Mouse (Mus musculus) C2C12 (cell line): Measurements from ENCODE around the gene Olfr697. TPM values are rescaled to one million over a fixed set of nuclear protein-coding genes. Genes with fewer than 3 reads are reported as not detected.

Experiments
- H3K27me3 ChIP-seq: one replicate; pipeline ENCODE4 v1.6.1; 2011; ENCODE audit not compliant: control insufficient read depth, insufficient read depth, insufficient read length
- H3K36me3 ChIP-seq: one replicate; pipeline ENCODE4 v1.6.1; 2011; ENCODE audit not compliant: control insufficient read depth, insufficient read depth
- H3K4me3 ChIP-seq: one replicate; pipeline ENCODE4 v1.5.1; 2011; ENCODE audit warnings: mild to moderate bottlenecking, control low read depth; ENCODE audit not compliant: poor library complexity, insufficient read depth, severe bottlenecking
- H3K79me2 ChIP-seq: one replicate; pipeline ENCODE4 v1.6.1; 2011; ENCODE audit not compliant: control insufficient read depth, insufficient read depth
- H3K79me3 ChIP-seq: one replicate; pipeline ENCODE4 v1.6.1; 2011; ENCODE audit warnings: low read depth, control low read depth
- H3ac ChIP-seq: one replicate; pipeline ENCODE3; 2011; ENCODE audit warnings: low read depth; ENCODE audit not compliant: control insufficient read depth, insufficient read length
- CEBPB ChIP-seq: IDR thresholded peaks from one replicate; pipeline ENCODE4 v1.6.1; 2011; ENCODE audit warnings: low read depth, mild to moderate bottlenecking, control low read depth, moderate library complexity
- FOSL1 ChIP-seq: IDR thresholded peaks from one replicate; pipeline ENCODE4 v1.8.0; 2011; ENCODE audit warnings: mild to moderate bottlenecking, low read length; ENCODE audit not compliant: poor library complexity, insufficient read depth, severe bottlenecking
- MAX ChIP-seq: IDR thresholded peaks from one replicate; pipeline ENCODE4 v1.6.1; 2011; ENCODE audit warnings: mild to moderate bottlenecking, control low read depth
- MYOD1 ChIP-seq: IDR thresholded peaks from one replicate; pipeline ENCODE4 v1.6.1; 2011; ENCODE audit warnings: low read depth; ENCODE audit not compliant: control insufficient read depth, insufficient read length
- USF1 ChIP-seq: IDR thresholded peaks from one replicate; pipeline ENCODE4 v1.6.1; 2011; ENCODE audit warnings: low read depth, mild to moderate bottlenecking, control low read depth, moderate library complexity
- polyA plus RNA-seq: library from polyadenylated mRNA; unstranded; fragments of >200 nt; fragmentation: generic; extraction: Trizol; gene quantifications from one replicate; pipeline ENCODE4 v1.2.1, GENCODE M21; 2012; ENCODE audit warnings: missing spikeins

The Olfr697 gene
- polyA plus RNA-seq, 1 experiment, result not detected

GRCm38 (mm10) chr7:106691714-106692113 lies 50.5 kb downstream of the Olfr697 start, which contains the start of gene Olfr694:
Gene Olfr694 (minus strand): TSS chr7:106691814.
- H3K36me3 ChIP-seq, result no peaks in the 10 kb centered on the region
- no peak within 1 kb of the TSS for H3ac ChIP-seq
- no peaks in the 10 kb centered on the region for H3K79me2 ChIP-seq
- no peaks in the 10 kb centered on the region for H3K79me3 ChIP-seq
- H3K27me3 ChIP-seq, result no peaks in the 10 kb centered on the region
- no peak within 1 kb of the TSS for H3K4me3 ChIP-seq
- TF ChIP-seq FOSL1 (no peak), CEBPB (no peak), MYOD1 (no peak), MAX (no peak), USF1 (no peak)

Other genes with a start within 250 kb of the Olfr697 start
- not detected for gene Olfr693, start 61.9 kb downstream of the Olfr697 start, polyA plus RNA-seq
- not detected for gene Olfr694, start 50.6 kb downstream of the Olfr697 start, polyA plus RNA-seq
- gene Olfr695, start 26.0 kb downstream of the Olfr697 start, polyA plus RNA-seq, result not detected
- gene Olfr698, start 13.0 kb upstream of the Olfr697 start, polyA plus RNA-seq, result not detected
- not detected for gene Olfr699, start 50.8 kb upstream of the Olfr697 start, polyA plus RNA-seq
- gene Olfr700, start 66.4 kb upstream of the Olfr697 start, polyA plus RNA-seq, result not detected
- not detected for gene Olfr701, start 71.7 kb upstream of the Olfr697 start, polyA plus RNA-seq
- gene Olfr702, start 91.5 kb upstream of the Olfr697 start, polyA plus RNA-seq, result not detected
- not detected for gene Olfr703, start 100.9 kb upstream of the Olfr697 start, polyA plus RNA-seq
- gene Olfr704, start 120.7 kb upstream of the Olfr697 start, polyA plus RNA-seq, result not detected
- not detected for gene Olfr705, start 134.4 kb upstream of the Olfr697 start, polyA plus RNA-seq
- gene Olfr706, start 145.7 kb upstream of the Olfr697 start, polyA plus RNA-seq, result not detected
- not detected for gene Olfr707, start 158.8 kb upstream of the Olfr697 start, polyA plus RNA-seq
- not detected for gene Olfr1532-ps1, start 165.6 kb upstream of the Olfr697 start, polyA plus RNA-seq
- gene Olfr709-ps1, start 189.8 kb upstream of the Olfr697 start, polyA plus RNA-seq, result not detected
- gene Olfr710, start 205.9 kb upstream of the Olfr697 start, polyA plus RNA-seq, result not detected
- gene Olfr6, start 221.5 kb upstream of the Olfr697 start, polyA plus RNA-seq, result not detected
- gene Olfr711, start 233.0 kb upstream of the Olfr697 start, polyA plus RNA-seq, result not detected